32 mouse cellular contexts compared by ENCODE assay signal in the genomic region with DNA sequence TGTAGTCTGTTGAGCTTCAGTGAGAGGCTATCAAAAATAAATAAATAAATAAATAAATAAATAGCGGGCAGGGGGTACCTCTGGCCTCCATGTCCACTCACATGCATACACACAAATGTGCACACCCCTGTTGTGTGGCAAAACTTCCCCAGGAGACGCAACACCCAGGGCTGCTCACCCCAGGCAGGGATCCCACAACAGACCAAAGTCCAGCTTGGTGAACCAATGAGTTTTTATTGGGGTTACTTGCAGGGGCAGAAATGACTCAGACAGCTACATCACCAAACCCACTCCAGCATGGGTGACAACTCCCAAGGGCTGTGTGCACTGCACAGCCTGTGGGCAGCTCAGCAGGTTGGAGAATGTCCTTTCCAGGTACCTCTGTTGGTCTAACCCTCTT. TPM values are rescaled to one million over a fixed set of nuclear protein-coding genes. Genes with fewer than 3 reads are reported as not detected.
DNase-seq lines count a peak whose midpoint lies in the region; ATAC-seq and TF ChIP-seq lines count a peak whose summit lies in the region.
"Had no signal": no experiment of that assay in that cellular context is flagged by ENCODE, and none has a peak within 500 bp of the region (broad histone marks: within the 10 kb centered on the region; RNA-seq: fewer than 3 reads in every experiment).

No protein-coding gene starts in this region.

- no peak overlapping the region for H3K4me2 ChIP-seq in liver, embryonic 12.5 days
- no peak overlapping the region for H3K4me2 ChIP-seq in intestine, embryonic 15.5 days (replicated peaks)
- no peak overlapping the region for H3K4me2 ChIP-seq in intestine, postnatal 0 days (replicated peaks; ENCODE audit: low read depth)
- H3K4me2 ChIP-seq: embryonic facial prominence, embryonic 13.5 days; forebrain, embryonic 12.5 days; forebrain, embryonic 15.5 days; hindbrain, embryonic 12.5 days; hindbrain, embryonic 15.5 days had no signal

- H3K4me3 ChIP-seq in liver, embryonic 12.5 days = no peak overlapping the region
- H3K4me3 ChIP-seq in intestine, embryonic 15.5 days (replicated peaks) = no peak overlapping the region
- no peak overlapping the region for H3K4me3 ChIP-seq in intestine, postnatal 0 days (ENCODE audit: low read depth, low read length)
- H3K4me3 ChIP-seq: embryonic facial prominence, embryonic 10.5 days; embryonic facial prominence, embryonic 13.5 days; erythroblast, embryonic 14.5 days; forebrain, embryonic 12.5 days; forebrain, embryonic 15.5 days; heart, adult 2 months; heart, embryonic 10.5 days; hindbrain, embryonic 12.5 days; hindbrain, embryonic 15.5 days had no signal

- peaks cover 79% of the 10 kb centered on the region for H3K36me3 ChIP-seq in liver, embryonic 12.5 days
- H3K36me3 ChIP-seq in intestine, embryonic 15.5 days = peaks cover 16% of the 10 kb centered on the region
- peaks cover 34% of the 10 kb centered on the region for H3K36me3 ChIP-seq in intestine, postnatal 0 days (ENCODE audit: control insufficient read depth, insufficient read depth)

- TF ChIP-seq CTCF in intestine, postnatal 0 days (IDR thresholded peaks at IDR 0.05; ENCODE audit: low read depth) = no peak

- no peak for DNase-seq in liver
- no peak for DNase-seq in gastrocnemius, postnatal 10 days
- DNase-seq in spleen, adult 12 weeks (ENCODE audit: low spot score) = no peak
- DNase-seq: adrenal gland, adult 2 months; adrenal gland, postnatal 14 days; cerebellum, adult 11 months; cerebellum, adult 2 months; cerebellum, postnatal 10 days; cerebellum, postnatal 36 days; embryo, embryonic 11 days; gastrocnemius, postnatal 36 days; heart, adult 2 months had no signal

- H3K4me1 ChIP-seq in liver, embryonic 12.5 days = peaks cover 3% of the 10 kb centered on the region; the same call in 1 of the 2 replicates
- no peaks in the 10 kb centered on the region for H3K4me1 ChIP-seq in intestine, embryonic 15.5 days (replicated peaks)
- no peaks in the 10 kb centered on the region for H3K4me1 ChIP-seq in intestine, postnatal 0 days (replicated peaks; ENCODE audit: control insufficient read depth, insufficient read depth, low read length)
- H3K4me1 ChIP-seq: embryonic facial prominence, embryonic 10.5 days; embryonic facial prominence, embryonic 13.5 days; forebrain, embryonic 12.5 days; forebrain, embryonic 15.5 days; heart, embryonic 10.5 days; hindbrain, embryonic 12.5 days; hindbrain, embryonic 15.5 days had no signal

- WGBS in liver, embryonic 12.5 days (ENCODE audit: insufficient replicate concordance) = 80% methylated on average over 2 of the region's 2 CpGs
- WGBS in intestine, embryonic 15.5 days = 71% methylated on average over 2 of the region's 2 CpGs
- 59% methylated on average over 2 of the region's 2 CpGs for WGBS in intestine, postnatal 0 days

- no peak overlapping the region for H3K9ac ChIP-seq in liver, embryonic 12.5 days
- no peak overlapping the region for H3K9ac ChIP-seq in intestine, embryonic 15.5 days
- H3K9ac ChIP-seq in intestine, postnatal 0 days (ENCODE audit: low read depth, low read length) = no peak overlapping the region
- H3K9ac ChIP-seq: embryonic facial prominence, embryonic 13.5 days; forebrain, embryonic 12.5 days; forebrain, embryonic 15.5 days; hindbrain, embryonic 12.5 days; hindbrain, embryonic 15.5 days had no signal

- ATAC-seq in liver, embryonic 12.5 days = 0 out of 2 replicates have a peak, but pooled peaks have one; percentile 27
- peak; percentile 81 for ATAC-seq in intestine, embryonic 15.5 days
- ATAC-seq in intestine, postnatal 0 days = peak; percentile 74
- ATAC-seq: CD4-positive, CD25-positive, alpha-beta regulatory T cell, adult 4 months; forebrain, embryonic 15.5 days had no signal

- H3K27me3 ChIP-seq in liver, embryonic 12.5 days (replicated peaks) = no peaks in the 10 kb centered on the region
- no peaks in the 10 kb centered on the region for H3K27me3 ChIP-seq in intestine, embryonic 15.5 days (replicated peaks)
- H3K27me3 ChIP-seq in intestine, postnatal 0 days (replicated peaks; ENCODE audit: control insufficient read depth, insufficient read depth, low read length) = no peaks in the 10 kb centered on the region
- H3K27me3 ChIP-seq: embryonic facial prominence, embryonic 13.5 days; forebrain, embryonic 12.5 days; forebrain, embryonic 15.5 days; hindbrain, embryonic 12.5 days; hindbrain, embryonic 15.5 days had no signal

- no peak overlapping the region for H3K27ac ChIP-seq in liver, embryonic 12.5 days
- no peak overlapping the region for H3K27ac ChIP-seq in intestine, embryonic 15.5 days
- H3K27ac ChIP-seq in intestine, postnatal 0 days (ENCODE audit: low read depth, low read length) = peak overlapping the region; percentile 61
- H3K27ac ChIP-seq: embryonic facial prominence, embryonic 10.5 days; embryonic facial prominence, embryonic 13.5 days; forebrain, embryonic 12.5 days; forebrain, embryonic 15.5 days; heart, adult 2 months; heart, embryonic 10.5 days; hindbrain, embryonic 12.5 days; hindbrain, embryonic 15.5 days had no signal

- H3K9me3 ChIP-seq in liver, embryonic 12.5 days (replicated peaks) = no peaks in the 10 kb centered on the region
- no peaks in the 10 kb centered on the region for H3K9me3 ChIP-seq in intestine, embryonic 15.5 days
- no peaks in the 10 kb centered on the region for H3K9me3 ChIP-seq in intestine, postnatal 0 days (ENCODE audit: control insufficient read depth)
- H3K9me3 ChIP-seq: embryonic facial prominence, embryonic 10.5 days; embryonic facial prominence, embryonic 13.5 days; forebrain, embryonic 12.5 days; forebrain, embryonic 15.5 days; heart, embryonic 10.5 days; hindbrain, embryonic 12.5 days; hindbrain, embryonic 15.5 days had no signal

RNA-seq across cellular contexts. Expression of a gene that starts 7.2 kb away (rescaled TPM):
- polyA plus RNA-seq in liver, embryonic 12.5 days (2016; fragmentation: Nextera tagmentation; extraction: Ambion mirVana) = 31.6 and 33.0 TPM in 2 replicates
- polyA plus RNA-seq in intestine, embryonic 15.5 days (2015; fragmentation: Nextera tagmentation; extraction: Ambion mirVana) = 47.1 and 50.8 TPM in 2 replicates
- 23.0 and 24.8 TPM in 2 replicates for polyA plus RNA-seq in intestine, postnatal 0 days (2015; fragmentation: Nextera tagmentation; extraction: Ambion mirVana)
- total RNA-seq in gastrocnemius, postnatal 10 days (2021) = 10 to 100 TPM in 1 of 2 experiments, 1 to 10 TPM in 1; 8.3 to 13.0 TPM

RNA-seq across cellular contexts. Expression of a gene that starts 11.2 kb away (rescaled TPM):
- polyA plus RNA-seq in liver, embryonic 12.5 days (2016; fragmentation: Nextera tagmentation; extraction: Ambion mirVana) = 21.6 and 24.8 TPM in 2 replicates
- polyA plus RNA-seq in intestine, embryonic 15.5 days (2015; fragmentation: Nextera tagmentation; extraction: Ambion mirVana) = 24.6 and 28.2 TPM in 2 replicates
- 13.6 and 15.5 TPM in 2 replicates for polyA plus RNA-seq in intestine, postnatal 0 days (2015; fragmentation: Nextera tagmentation; extraction: Ambion mirVana)
- total RNA-seq in gastrocnemius, postnatal 10 days (2021) = 1 to 10 TPM; 7.3 to 8.7 TPM

RNA-seq across cellular contexts. Expression of a gene that starts 12.2 kb away (rescaled TPM):
- polyA plus RNA-seq in liver, embryonic 12.5 days (2016; fragmentation: Nextera tagmentation; extraction: Ambion mirVana) = 0.10 TPM in 1 of 2 replicates, not detected in the other
- not detected in 2 replicates for polyA plus RNA-seq in intestine, embryonic 15.5 days (2015; fragmentation: Nextera tagmentation; extraction: Ambion mirVana)
- not detected in 2 replicates for polyA plus RNA-seq in intestine, postnatal 0 days (2015; fragmentation: Nextera tagmentation; extraction: Ambion mirVana)
- not detected for total RNA-seq in gastrocnemius, postnatal 10 days (2021)
- total RNA-seq: adrenal gland, adult 2 months; adrenal gland, postnatal 14 days; adrenal gland, postnatal 4 days; gastrocnemius, adult 8-10 months; gastrocnemius, postnatal 36 days; granulocyte monocyte progenitor cell, adult 5-6 weeks; heart, adult 2 months; heart, postnatal 25 days; hematopoietic stem cell, adult 5-6 weeks; MEL had no signal
- polyA plus RNA-seq: adrenal gland, adult 2 months; CD4-positive, CD25-positive, alpha-beta regulatory T cell, adult 4 months; embryonic facial prominence, embryonic 13.5 days; erythroblast, embryonic 14.5 days; heart, embryonic 14.5 days; heart, postnatal 0 days had no signal

RNA-seq across cellular contexts. Expression of a gene that starts 49.9 kb away (rescaled TPM):
- 0.56 and 0.62 TPM in 2 replicates for polyA plus RNA-seq in liver, embryonic 12.5 days (2016; fragmentation: Nextera tagmentation; extraction: Ambion mirVana)
- polyA plus RNA-seq in intestine, embryonic 15.5 days (2015; fragmentation: Nextera tagmentation; extraction: Ambion mirVana) = 1.4 and 1.8 TPM in 2 replicates
- polyA plus RNA-seq in intestine, postnatal 0 days (2015; fragmentation: Nextera tagmentation; extraction: Ambion mirVana) = 1.3 and 1.5 TPM in 2 replicates
- 1 to 10 TPM; 2.0 to 2.2 TPM for total RNA-seq in gastrocnemius, postnatal 10 days (2021)

Comparison
In these comparisons a context has a peak if more than half of its experiments do, and no peak if none do; other contexts are left out.
1. ATAC-seq: peak in every context shown above with its lines; median percentile 81 in intestine, embryonic 15.5 days; 74 in intestine, postnatal 0 days; 27 in liver, embryonic 12.5 days.